Mouse (Mus musculus) heart, adult 11 months (tissue): Measurements from ENCODE around the gene Acyp1.
"Not testable (repeated sequence)": the region's sequence is repeated elsewhere in the genome, so short reads cannot be mapped to it uniquely, and the experiment has no call there.

Experiments used
- DNase-seq: peaks from one replicate; pipeline ENCODE4 v3.0.0; 2022

Acyp1 gene

GRCm38 (mm10) chr12:85281756-85282155 lies 6.5 kb downstream of the Acyp1 start:
- not testable (repeated sequence) for DNase-seq

GRCm38 (mm10) chr12:85280845-85281651 lies 7.2 kb downstream of the Acyp1 start:
- DNase-seq, result peak; percentile 87

- DNase-seq, result peak; percentile 100
Measured at GRCm38 (mm10) chr12:85280105-85280844, 8.0 kb downstream of the Acyp1 start.

GRCm38 (mm10) chr12:85279396-85280080 lies 8.7 kb downstream of the Acyp1 start:
- DNase-seq, result no peak

- DNase-seq, result peak; percentile 82
Measured at GRCm38 (mm10) chr12:85278919-85279318, 9.3 kb downstream of the Acyp1 start.

- DNase-seq, result peak; percentile 70
Measured at GRCm38 (mm10) chr12:85276273-85276672, 12.0 kb downstream of the Acyp1 start.

GRCm38 (mm10) chr12:85273508-85273907 lies 14.7 kb downstream of the Acyp1 start:
- peak; percentile 94 for DNase-seq

- peak; percentile 92 for DNase-seq
Measured at GRCm38 (mm10) chr12:85271843-85272206, 16.4 kb downstream of the Acyp1 start.

- DNase-seq, result peak; percentile 86
Measured at GRCm38 (mm10) chr12:85271132-85271842, 17.0 kb downstream of the Acyp1 start.

GRCm38 (mm10) chr12:85270319-85270718 lies 17.9 kb downstream of the Acyp1 start, which contains the start of gene Mlh3:
TSS of gene Mlh3 (minus strand) at chr12:85270599.
- DNase-seq, result peak; percentile 98

GRCm38 (mm10) chr12:85269821-85270220 lies 18.4 kb downstream of the Acyp1 start:
- no peak for DNase-seq

GRCm38 (mm10) chr12:85266248-85266647 lies 22.0 kb downstream of the Acyp1 start:
- peak; percentile 30 for DNase-seq

GRCm38 (mm10) chr12:85264940-85265339 lies 23.3 kb downstream of the Acyp1 start:
- DNase-seq, result no peak

- no peak for DNase-seq
Measured at GRCm38 (mm10) chr12:85264531-85264930, 23.7 kb downstream of the Acyp1 start.

- DNase-seq, result no peak
Measured at GRCm38 (mm10) chr12:85263190-85263589, 25.0 kb downstream of the Acyp1 start.

GRCm38 (mm10) chr12:85262489-85262888 lies 25.7 kb downstream of the Acyp1 start:
- DNase-seq, result no peak

GRCm38 (mm10) chr12:85257008-85257639 lies 31.1 kb downstream of the Acyp1 start:
- DNase-seq, result no peak

- DNase-seq, result no peak
Measured at GRCm38 (mm10) chr12:85256074-85256751, 32.0 kb downstream of the Acyp1 start.

GRCm38 (mm10) chr12:85252083-85252482 lies 36.2 kb downstream of the Acyp1 start:
- DNase-seq, result no peak

- DNase-seq, result no peak
Measured at GRCm38 (mm10) chr12:85237553-85237952, 50.7 kb downstream of the Acyp1 start.
